Mouse (Mus musculus): ENCODE data around the gene Pilra. TPM values are rescaled to one million over a fixed set of nuclear protein-coding genes. Genes with fewer than 3 reads are reported as not detected.

The Pilra gene
- polyA plus RNA-seq, 1 experiment from 2014 or later: 0.31 TPM

DNA sequence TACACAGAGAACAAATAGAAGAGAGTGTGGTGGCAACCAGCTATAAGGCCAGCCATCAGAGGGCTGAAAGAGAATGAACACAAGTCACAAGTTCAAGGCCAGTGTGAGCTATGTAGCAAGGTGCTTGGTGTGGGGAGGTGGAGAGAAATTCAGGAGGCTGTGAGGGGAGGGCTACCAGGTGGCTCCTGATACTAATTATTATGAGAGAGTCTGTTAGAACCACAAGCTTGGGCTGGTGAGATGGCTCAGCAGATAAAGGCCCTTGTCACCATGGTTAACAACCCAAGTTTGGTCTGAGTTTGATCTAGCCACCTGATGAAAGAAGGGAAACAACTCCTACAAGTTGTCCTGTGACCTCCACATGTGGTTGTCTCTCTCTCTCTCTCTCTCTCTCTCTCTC, 63.3 kb downstream of the Pilra start:
- no peaks in the 10 kb centered on the region for H3K36me3 ChIP-seq
- no peak overlapping the region for H3K9ac ChIP-seq
- H3K27ac ChIP-seq: no peak overlapping the region
- no peak for ATAC-seq (ENCODE audit: insufficient number of reproducible peaks, insufficient read depth, low FRiP score, low TSS enrichment, low read depth)
- H3K9me3 ChIP-seq: no peaks in the 10 kb centered on the region
- 0 out of 2 replicates have a peak, but pooled peaks cover 5% of the 10 kb centered on the region for H3K4me1 ChIP-seq
- H3K27me3 ChIP-seq: no peaks in the 10 kb centered on the region
- no peak overlapping the region for H3K4me3 ChIP-seq
- no peak overlapping the region for H3K4me2 ChIP-seq

Other genes with a start within 250 kb of the Pilra start
- 33.3 and 33.8 TPM in 2 replicates for gene Mospd3, start 235.2 kb downstream of the Pilra start, polyA plus RNA-seq (2015; fragmentation: Nextera tagmentation; extraction: Ambion mirVana)
- 122 and 135 TPM in 2 replicates for gene Pcolce, start 222.5 kb downstream of the Pilra start, polyA plus RNA-seq (2015; fragmentation: Nextera tagmentation; extraction: Ambion mirVana)
- gene Fbxo24, start 207.3 kb downstream of the Pilra start, polyA plus RNA-seq (2015; fragmentation: Nextera tagmentation; extraction: Ambion mirVana): 0.13 TPM in 1 of 2 replicates, not detected in the other
- gene Lrch4, start 207.2 kb downstream of the Pilra start, polyA plus RNA-seq (2015; fragmentation: Nextera tagmentation; extraction: Ambion mirVana): 31.5 and 33.9 TPM in 2 replicates
- gene Gm20605, start 207.1 kb downstream of the Pilra start, polyA plus RNA-seq (2015; fragmentation: Nextera tagmentation; extraction: Ambion mirVana): 7.9 and 8.2 TPM in 2 replicates
- gene Sap25, start 194.9 kb downstream of the Pilra start, polyA plus RNA-seq (2015; fragmentation: Nextera tagmentation; extraction: Ambion mirVana): 7.0 and 8.6 TPM in 2 replicates
- 0.26 and 0.32 TPM in 2 replicates for gene Irs3, start 190.6 kb downstream of the Pilra start, polyA plus RNA-seq (2015; fragmentation: Nextera tagmentation; extraction: Ambion mirVana)
- 15.8 and 19.2 TPM in 2 replicates for gene Agfg2, start 151.6 kb downstream of the Pilra start, polyA plus RNA-seq (2015; fragmentation: Nextera tagmentation; extraction: Ambion mirVana)
- 3.5 and 4.4 TPM in 2 replicates for gene Nyap1, start 94.7 kb downstream of the Pilra start, polyA plus RNA-seq (2015; fragmentation: Nextera tagmentation; extraction: Ambion mirVana)
- 129 and 134 TPM in 2 replicates for gene Tsc22d4, start 90.6 kb downstream of the Pilra start, polyA plus RNA-seq (2015; fragmentation: Nextera tagmentation; extraction: Ambion mirVana)
- gene Ppp1r35, start 57.4 kb downstream of the Pilra start, polyA plus RNA-seq (2015; fragmentation: Nextera tagmentation; extraction: Ambion mirVana): 28.4 and 30.6 TPM in 2 replicates
- 14.2 and 14.7 TPM in 2 replicates for gene Mepce, start 48.6 kb downstream of the Pilra start, polyA plus RNA-seq (2015; fragmentation: Nextera tagmentation; extraction: Ambion mirVana)
- gene Zcwpw1, start 48.5 kb downstream of the Pilra start, polyA plus RNA-seq (2015; fragmentation: Nextera tagmentation; extraction: Ambion mirVana): 36.1 and 39.7 TPM in 2 replicates
- not detected in 2 replicates for gene Pilrb1, start 21.8 kb upstream of the Pilra start, polyA plus RNA-seq (2015; fragmentation: Nextera tagmentation; extraction: Ambion mirVana)
- not detected in 2 replicates for gene Pilrb2, start 35.5 kb upstream of the Pilra start, polyA plus RNA-seq (2015; fragmentation: Nextera tagmentation; extraction: Ambion mirVana)
- gene Cyp3a13, start 85.3 kb upstream of the Pilra start, polyA plus RNA-seq (2015; fragmentation: Nextera tagmentation; extraction: Ambion mirVana): 0.34 TPM in 1 of 2 replicates, not detected in the other
- 0.46 and 0.52 TPM in 2 replicates for gene Gjc3, start 126.8 kb upstream of the Pilra start, polyA plus RNA-seq (2015; fragmentation: Nextera tagmentation; extraction: Ambion mirVana)
- 0.17 and 0.40 TPM in 2 replicates for gene Azgp1, start 145.2 kb upstream of the Pilra start, polyA plus RNA-seq (2015; fragmentation: Nextera tagmentation; extraction: Ambion mirVana)
- gene Smok3a, start 185.0 kb upstream of the Pilra start, polyA plus RNA-seq (2015; fragmentation: Nextera tagmentation; extraction: Ambion mirVana): not detected in 2 replicates
- not detected in 2 replicates for gene Smok3b, start 185.1 kb upstream of the Pilra start, polyA plus RNA-seq (2015; fragmentation: Nextera tagmentation; extraction: Ambion mirVana)
- gene Smok3c, start 216.9 kb upstream of the Pilra start, polyA plus RNA-seq (2015; fragmentation: Nextera tagmentation; extraction: Ambion mirVana): not detected in 2 replicates
- 21.6 and 23.3 TPM in 2 replicates for gene Zkscan1, start 248.8 kb upstream of the Pilra start, polyA plus RNA-seq (2015; fragmentation: Nextera tagmentation; extraction: Ambion mirVana)

Data from embryonic facial prominence, embryonic 13.5 days (tissue).